Mouse (Mus musculus) v-Abl transformed pro-B cells (cell line): Measurements from ENCODE around the gene Zfp865.

Experiments
- in situ Hi-C, 2 experiments: fragments of 400-800 bp; cut with MboI; formaldehyde crosslinking; loops; one replicate each; pipeline ENCODE4 v1.15.1; 2025; ENCODE audit not compliant: unreplicated experiment in 2 of 2

Zfp865 gene

DNA sequence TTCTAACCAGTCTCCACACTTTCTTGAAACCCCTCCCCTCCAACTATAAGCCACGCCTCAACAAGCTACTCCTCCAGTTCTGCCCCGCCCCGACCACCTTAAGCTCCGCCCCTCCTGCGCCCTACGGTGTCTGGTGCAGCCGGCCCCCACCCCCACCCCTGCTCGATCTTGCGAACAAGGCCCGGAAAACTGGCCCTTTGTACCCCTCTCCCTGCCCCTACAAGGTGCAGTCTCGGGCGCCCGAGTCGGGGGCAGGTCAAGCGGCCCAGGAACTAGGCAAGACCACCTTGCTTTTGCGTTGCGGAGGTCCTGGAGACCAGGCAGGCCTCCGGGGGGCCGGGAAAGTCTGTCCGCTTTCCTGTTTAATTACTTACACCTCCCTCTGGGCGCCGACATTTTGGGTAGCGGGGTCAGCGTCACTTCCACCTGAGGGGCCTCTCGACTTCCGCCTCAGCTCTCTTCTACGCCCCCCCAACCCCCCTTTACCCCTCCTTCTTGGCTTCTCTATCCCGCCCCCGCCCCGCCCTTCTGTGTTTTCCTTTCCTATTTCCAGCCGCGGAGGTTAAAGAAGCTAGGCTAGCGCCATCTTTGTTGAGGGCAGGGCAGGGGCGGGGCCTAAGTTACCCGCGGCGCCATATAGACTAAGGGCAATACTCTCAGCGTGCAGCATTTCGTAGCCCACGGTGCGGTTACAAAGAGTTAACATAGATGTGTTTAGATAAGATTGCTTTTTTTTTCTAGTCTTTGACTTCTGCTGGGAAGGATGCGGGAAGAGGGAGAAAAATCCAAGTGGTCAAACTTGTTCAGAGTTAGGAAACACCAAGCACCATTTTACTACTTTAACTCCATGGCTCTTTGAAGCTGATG is 5.7 kb upstream of the Zfp865 start, which contains the start of the genes Zfp524 and Fiz1:
Zfp524 (plus strand) TSS at position 165 of the 867 bp plus-strand sequence.
Fiz1 (minus strand) TSS at position 447 of the 867 bp plus-strand sequence.
- in situ Hi-C loops, result loop anchor here in 1 of 2 experiments (10.0 kb wide), 1 partner anchor 1140 kb away; the partner anchor contains the start of gene Zfp787

DNA sequence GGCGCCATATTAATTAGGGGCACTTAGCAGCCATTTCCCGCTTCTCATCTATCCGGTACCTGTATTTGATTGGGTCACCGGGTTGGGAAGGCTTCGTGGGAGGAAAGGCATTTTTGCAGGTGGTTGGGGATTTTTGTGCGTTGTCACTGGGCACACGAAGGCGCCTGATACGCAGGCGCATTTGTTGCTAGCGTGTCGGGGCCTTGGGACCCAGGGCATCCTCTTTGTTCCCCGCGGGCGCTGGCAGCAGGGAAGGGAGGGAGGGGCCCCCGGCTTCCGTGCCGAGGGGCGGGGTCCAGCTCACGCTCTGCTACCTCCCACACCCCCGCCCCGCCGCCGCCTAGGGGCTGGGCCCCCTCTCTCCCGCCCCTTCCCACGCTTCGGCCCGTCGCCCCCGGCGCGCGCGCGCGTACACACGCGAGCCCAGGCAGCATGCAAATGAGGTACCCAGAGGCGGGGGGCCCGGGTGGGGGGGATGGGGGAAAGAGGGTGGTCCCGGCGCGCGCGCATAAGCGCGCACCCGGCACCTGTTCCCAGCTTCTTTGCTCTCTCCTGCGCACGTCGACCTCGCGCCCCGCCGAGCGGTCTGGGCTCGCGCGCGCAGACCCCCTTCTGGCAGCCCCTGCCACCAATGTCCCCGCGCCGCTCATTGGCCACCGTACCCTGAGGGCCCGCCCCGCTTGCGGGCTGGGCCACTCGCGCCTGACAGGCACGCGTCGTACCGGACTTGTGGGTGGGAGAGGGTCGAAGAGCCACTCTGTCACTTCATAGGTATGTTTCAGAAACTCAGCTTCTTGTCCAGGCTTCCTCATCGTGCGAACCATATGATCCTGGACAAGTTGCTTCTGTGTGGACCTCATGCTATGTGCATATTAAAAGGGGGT is 4.8 kb upstream of the Zfp865 start, which contains the start of gene Gm44973:
Gm44973 (plus strand) TSS at position 379 of the 884 bp plus-strand sequence.
- in situ Hi-C loops, result loop anchor here in 1 of 2 experiments (10.0 kb wide), 1 partner anchor 1139 kb away; the partner anchor contains the start of gene Zfp787

DNA sequence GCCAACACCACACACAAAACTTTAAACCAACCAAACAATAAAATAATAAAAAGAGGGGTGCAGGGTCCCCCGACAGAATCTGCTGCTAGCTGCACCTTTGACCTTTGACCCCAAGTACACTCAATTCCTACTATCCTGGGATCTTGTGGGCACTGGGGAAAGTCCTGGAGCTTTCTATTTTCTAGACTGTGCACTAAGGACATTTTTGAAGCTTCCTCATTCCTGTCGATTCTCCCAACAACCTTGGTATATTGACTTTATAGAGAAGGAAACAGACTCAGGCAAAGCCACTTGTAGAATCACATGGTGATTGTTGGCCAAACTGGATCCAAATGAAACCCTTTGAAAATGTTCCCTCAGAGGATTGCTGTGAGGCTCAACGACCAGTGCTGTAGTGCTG is 4.1 kb upstream of the Zfp865 start:
- in situ Hi-C loops, result loop anchor here in 1 of 2 experiments (10.0 kb wide), 1 partner anchor 1139 kb away; the partner anchor contains the start of gene Zfp787

DNA sequence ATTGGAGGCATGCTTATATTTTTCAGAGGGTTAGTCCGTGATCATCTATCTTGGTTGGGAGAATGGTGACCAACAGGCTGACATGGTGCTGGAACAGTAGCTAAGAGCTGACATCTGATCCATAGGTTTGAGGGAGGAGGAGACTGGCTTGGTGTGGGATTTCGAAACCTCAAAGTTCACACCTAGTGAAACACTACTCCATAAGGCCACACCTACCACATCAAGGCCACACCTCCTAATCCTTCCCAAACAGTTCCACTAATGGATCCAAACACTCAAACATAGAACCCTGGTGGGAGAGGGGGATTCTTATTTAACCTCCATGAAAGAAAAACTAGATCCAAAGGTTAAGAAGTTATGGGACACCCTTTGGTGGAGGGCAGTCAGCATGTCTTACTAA is 3.3 kb upstream of the Zfp865 start:
- in situ Hi-C loops, result loop anchor here in 1 of 2 experiments (10.0 kb wide), 1 partner anchor 1138 kb away; the partner anchor contains the start of gene Zfp787

DNA sequence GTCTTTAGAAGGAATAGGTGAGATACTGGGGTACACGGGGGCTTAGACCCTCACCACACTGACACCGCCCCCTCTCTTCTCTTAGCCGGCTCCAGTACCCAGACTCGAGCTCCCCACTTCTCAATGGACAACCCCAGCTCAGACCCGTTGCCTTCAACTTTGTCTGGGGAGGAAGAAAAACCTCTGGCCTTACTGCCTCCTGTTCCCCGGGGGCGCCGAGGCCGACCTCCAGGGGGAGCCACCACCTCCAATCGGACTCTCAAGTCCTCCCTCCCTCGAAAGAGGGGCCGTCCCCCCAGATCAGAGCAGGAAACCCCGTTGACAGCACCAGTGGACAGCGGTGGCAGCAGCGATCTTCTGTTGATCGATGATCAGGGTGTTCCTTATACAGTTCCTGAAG is 2.8 kb upstream of the Zfp865 start:
- in situ Hi-C loops, result loop anchor here in 1 of 2 experiments (10.0 kb wide), 1 partner anchor 1137 kb away; the partner anchor contains the start of gene Zfp787

DNA sequence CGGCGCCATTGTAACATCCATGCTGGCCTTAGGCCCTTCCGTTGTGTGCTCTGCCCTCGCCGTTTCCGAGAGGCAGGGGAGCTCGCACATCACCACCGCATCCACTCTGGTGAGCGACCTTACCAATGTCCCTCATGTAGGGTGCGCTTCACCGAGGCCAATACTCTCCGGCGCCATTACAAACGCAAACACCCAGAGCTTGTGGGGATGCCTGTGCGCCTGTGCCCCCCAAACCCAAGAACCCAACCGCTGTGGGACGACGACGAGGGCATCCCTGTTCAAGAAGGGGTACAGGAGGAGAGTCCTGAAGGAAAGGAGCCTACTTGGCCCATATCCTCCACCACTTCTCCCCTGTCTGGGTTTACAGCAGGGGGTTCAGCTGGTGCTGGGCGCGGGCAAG is 2.2 kb upstream of the Zfp865 start:
- in situ Hi-C loops, result loop anchor here in 1 of 2 experiments (10.0 kb wide), 1 partner anchor 1137 kb away; the partner anchor contains the start of gene Zfp787

DNA sequence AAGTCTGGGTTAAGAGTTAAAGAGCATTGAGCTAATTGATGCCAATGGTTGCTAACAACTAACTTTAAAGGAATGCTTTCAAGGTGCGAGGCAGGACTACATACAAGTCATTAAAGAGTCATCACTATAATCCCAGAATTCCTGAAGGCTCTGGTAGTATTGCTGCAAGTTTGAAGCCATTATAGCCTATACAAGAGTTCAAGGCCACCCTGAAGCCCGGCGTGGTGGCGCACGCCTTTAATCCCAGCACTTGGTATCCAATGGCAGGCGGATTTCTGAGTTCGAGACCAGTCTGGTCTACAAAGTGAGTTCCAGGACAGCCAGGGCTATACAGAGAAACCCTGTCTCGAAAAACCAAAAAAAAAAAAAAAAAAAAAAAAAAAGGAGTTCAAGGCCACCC is 600 bp upstream of the Zfp865 start:
- in situ Hi-C loops, result loop anchor here in 1 of 2 experiments (10.0 kb wide), 1 partner anchor 1135 kb away; the partner anchor contains the start of gene Zfp787

DNA sequence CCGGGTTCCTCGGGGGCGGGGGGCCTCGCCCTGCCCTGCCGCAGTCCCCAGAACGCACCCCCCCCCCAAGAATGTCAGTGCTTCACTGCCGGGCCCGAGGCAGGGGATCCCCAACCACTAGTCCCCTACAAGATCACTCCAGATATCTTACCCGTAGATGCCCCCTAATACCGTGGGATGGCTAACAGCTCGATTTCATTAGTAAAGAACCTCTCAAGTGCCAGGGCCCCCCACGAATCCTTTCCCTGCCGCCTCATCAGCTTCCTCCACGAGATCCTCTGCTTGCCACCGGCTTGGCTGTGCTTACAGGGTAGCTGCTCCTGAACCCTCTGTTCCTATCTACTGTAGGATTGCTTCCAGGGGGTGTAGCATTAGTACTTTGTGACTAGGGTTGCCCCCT is 509 bp downstream of the Zfp865 start:
- in situ Hi-C loops, result loop anchor here in 1 of 2 experiments (10.0 kb wide), 1 partner anchor 216 kb away; no protein-coding TSS in a partner anchor

DNA sequence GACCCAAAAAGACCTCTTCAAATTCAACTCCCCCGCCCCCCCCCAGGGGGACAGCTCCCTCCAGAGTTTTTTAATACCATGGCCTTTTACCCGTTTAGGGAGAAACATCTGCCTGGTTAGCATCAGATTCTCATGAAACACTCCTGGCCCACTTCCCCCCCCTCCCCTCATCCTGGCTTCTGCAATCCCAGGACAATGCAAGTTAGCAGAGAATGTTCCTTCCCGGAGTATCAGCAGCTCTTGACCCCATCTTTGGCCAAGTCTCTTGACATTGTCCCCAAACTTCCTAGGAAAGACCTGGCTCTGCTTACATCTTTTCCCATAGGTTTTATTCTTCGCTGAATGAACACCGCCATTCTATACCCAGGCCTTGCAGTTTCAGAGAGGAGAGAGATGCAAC is 1.0 kb downstream of the Zfp865 start:
- in situ Hi-C loops, result loop anchor here in 1 of 2 experiments (10.0 kb wide), 1 partner anchor 216 kb away; no protein-coding TSS in a partner anchor

DNA sequence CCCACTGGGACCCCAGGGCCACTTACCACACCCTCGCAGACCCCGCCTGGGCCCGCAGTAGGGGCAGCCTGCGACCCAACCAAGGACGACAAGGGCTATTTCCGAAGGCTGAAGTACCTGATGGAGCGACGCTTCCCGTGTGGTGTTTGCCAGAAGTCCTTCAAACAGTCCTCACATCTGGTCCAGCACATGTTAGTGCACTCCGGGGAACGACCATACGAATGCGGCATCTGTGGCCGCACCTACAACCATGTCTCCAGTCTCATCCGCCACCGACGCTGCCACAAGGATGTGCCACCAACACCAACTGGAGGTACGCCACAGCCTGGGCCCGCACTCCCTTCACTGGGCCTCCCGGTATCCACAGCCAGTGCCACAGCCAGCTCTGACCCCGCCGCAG is 9.4 kb downstream of the Zfp865 start:
- in situ Hi-C loops, result loop anchor here (10.0 to 25.0 kb wide), 2 partner anchors 225 to 1742 kb away; partner anchors contain the start of genes Myadm (in 1 of the 2) and Prkcg (in 1 of the 2)

DNA sequence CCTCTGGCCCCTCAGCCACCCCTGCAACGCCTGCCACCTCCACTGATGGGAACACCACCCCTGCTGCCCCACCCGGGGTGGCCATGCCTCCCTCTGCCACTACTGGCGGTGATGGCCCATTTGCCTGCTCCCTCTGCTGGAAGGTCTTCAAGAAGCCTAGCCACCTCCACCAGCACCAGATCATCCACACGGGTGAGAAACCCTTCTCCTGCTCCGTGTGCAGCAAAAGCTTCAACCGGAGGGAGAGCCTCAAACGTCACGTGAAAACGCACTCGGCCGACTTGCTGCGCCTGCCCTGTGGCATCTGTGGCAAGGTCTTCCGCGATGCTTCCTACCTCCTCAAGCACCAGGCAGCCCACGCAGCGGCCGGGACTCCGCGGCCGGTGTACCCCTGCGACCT is 9.8 kb downstream of the Zfp865 start:
- in situ Hi-C loops, result loop anchor here (10.0 to 25.0 kb wide), 3 partner anchors 225 to 1743 kb away; partner anchors contain the start of genes Myadm (in 1 of the 2), Prkcg (in 1 of the 2) and Zfp787 (in 1 of the 2)

DNA sequence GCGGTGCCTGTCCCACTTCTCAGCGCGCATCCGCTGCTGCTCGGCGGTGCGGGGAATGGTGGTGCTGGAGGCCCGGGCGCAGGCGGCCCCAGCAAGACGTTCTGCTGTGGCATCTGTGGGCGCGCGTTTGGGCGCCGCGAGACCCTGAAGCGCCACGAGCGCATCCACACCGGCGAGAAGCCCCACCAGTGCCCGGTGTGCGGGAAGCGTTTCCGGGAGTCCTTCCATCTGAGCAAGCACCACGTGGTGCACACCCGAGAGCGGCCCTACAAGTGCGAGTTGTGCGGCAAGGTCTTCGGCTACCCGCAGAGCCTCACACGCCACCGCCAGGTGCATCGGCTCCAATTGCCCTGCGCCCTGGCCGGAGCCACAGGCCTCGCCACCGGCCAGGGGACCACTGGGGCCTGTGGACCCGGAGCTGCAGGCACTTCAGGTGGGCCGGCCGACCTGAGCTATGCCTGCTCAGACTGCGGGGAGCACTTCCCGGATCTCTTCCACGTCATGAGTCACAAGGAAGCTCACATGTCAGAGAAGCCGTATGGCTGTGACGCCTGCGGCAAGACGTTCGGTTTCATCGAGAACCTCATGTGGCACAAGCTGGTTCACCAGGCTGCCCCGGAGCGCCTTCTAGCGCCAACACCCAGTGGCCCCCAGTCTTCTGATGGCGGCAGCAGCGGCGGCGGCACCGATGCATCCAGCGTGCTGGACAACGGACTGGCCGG is 10.5 kb downstream of the Zfp865 start:
- in situ Hi-C loops, result loop anchor here in 1 of 2 experiments (10.0 to 25.0 kb wide), 2 partner anchors 1124 to 1743 kb away; partner anchors contain the start of genes Myadm, Prkcg and Zfp787

DNA sequence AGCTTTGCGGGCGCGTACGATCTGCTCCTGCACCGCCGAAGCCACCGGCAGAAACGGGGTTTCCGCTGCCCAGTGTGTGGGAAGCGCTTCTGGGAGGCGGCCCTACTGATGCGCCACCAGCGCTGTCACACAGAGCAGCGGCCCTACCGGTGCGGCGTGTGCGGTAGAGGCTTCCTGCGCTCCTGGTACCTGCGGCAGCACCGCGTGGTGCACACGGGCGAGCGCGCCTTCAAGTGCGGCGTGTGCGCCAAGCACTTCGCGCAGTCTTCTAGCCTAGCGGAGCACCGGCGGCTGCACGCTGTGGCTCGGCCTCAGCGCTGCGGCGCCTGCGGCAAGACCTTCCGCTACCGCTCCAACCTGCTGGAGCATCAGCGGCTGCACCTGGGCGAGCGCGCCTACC is 11.3 kb downstream of the Zfp865 start:
- in situ Hi-C loops, result loop anchor here in 1 of 2 experiments (10.0 to 25.0 kb wide), 2 partner anchors 1123 to 1744 kb away; partner anchors contain the start of genes Myadm, Prkcg and Zfp787

DNA sequence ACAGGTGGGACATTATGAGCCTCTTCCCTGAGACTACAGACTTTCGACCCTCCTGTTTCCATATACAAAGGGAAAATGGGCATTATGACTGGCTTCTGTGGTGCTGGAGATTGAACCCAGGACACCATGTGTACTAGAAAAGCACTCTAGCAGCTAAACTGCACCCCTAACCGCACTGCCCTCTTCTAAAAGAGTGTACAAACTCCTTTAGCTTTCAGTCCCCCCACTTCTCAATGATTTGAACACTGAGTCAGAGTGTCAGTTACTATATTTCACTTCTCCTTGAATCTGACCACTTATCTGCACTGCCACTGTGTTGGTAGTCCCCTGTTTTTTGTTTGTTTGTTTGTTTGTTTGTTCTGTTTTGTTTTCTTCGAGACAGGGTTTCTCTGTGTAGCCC is 13.6 kb downstream of the Zfp865 start, which contains the start of gene 4632433K11Rik:
4632433K11Rik (plus strand) TSS at position 301 of the 400 bp plus-strand sequence.
- in situ Hi-C loops, result loop anchor here in 1 of 2 experiments (10.0 to 25.0 kb wide), 2 partner anchors 1121 to 1747 kb away; partner anchors contain the start of genes Myadm, Prkcg and Zfp787

DNA sequence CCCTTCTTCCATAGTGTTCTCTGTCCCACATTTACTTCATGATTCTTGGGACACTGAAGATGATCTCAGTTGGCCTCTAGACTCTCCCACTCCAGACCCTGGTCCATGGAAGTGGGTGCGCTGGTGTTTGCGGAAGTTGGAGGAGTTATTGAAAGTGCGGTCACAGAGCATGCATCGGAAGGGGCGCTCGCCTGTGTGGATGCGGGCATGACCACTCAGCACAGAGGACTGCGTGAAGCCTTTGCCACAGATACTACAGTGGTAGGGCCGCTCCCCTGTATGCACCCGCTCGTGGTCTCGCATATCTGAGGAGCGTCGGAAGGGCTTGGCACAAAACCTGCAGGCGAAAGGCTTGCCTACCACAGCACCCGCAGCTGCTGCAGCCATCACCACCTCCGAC is 15.5 kb downstream of the Zfp865 start:
- in situ Hi-C loops, result loop anchor here in 1 of 2 experiments (10.0 to 25.0 kb wide), 2 partner anchors 1119 to 1748 kb away; partner anchors contain the start of genes Myadm, Prkcg and Zfp787

DNA sequence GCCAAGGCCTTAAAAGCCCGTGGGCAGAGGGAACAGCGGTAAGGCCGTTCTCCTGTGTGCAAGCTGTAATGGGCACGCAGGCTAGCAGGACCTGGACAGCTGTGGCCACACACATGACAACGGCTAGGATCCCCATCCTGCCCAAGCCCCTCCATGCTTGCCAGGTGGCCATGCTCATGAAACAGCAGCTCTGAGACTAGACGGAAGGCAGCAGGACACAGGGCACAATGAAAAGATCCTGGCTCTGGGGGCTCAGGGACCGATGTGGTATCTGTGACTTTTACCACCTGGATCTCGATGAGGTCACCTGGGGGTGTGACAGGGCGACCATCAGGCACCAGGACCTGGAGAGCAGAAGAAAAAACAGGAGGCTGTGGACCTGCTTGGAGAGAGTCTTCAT is 16.0 kb downstream of the Zfp865 start:
- in situ Hi-C loops, result loop anchor here in 1 of 2 experiments (10.0 to 25.0 kb wide), 2 partner anchors 1119 to 1749 kb away; partner anchors contain the start of genes Myadm, Prkcg and Zfp787

DNA sequence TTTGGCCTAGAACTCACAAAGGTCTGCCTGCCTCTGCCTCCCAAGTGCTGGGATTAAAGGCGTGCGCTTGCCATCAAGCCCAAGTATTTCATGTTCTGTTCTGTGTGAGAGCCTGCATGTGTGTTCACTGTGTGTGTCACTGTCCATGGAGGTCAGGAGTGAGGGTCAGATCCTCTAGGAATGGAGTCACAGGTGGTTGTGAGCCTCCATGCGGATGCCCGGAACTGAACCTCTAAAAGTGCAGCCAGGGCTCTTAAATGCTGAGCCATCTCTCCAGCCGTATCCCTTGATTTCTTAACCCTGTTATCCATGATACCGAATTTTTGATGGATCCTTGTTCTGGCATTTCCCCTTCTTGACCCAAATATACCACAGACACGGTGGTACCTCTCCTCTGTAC is 16.9 kb downstream of the Zfp865 start:
- in situ Hi-C loops, result loop anchor here in 1 of 2 experiments (10.0 to 25.0 kb wide), 2 partner anchors 1118 to 1750 kb away; partner anchors contain the start of genes Myadm, Prkcg and Zfp787

DNA sequence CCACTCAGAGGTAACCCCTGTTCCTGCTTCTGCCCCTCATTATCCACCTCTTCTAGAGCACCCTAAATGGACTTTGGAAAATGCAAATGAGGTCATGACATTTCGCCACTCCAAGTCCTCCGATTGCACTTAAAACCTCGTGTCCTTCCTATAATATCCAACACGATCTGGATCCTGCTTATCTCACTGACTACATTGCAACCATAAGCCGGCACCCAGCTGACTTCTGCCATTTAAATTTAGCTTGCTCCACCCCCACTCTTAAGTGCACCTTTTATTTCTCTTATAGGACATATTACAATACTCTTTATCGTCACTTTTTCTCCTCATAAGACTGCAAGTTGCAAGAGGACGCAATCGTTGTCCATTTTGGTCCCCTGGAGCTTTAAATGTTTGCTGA is 17.3 kb downstream of the Zfp865 start:
- in situ Hi-C loops, result loop anchor here in 1 of 2 experiments (10.0 to 25.0 kb wide), 2 partner anchors 1117 to 1750 kb away; partner anchors contain the start of genes Myadm, Prkcg and Zfp787
